Mouse (Mus musculus): ENCODE measurements around the gene Dnajc11. TPM values are rescaled to one million over a fixed set of nuclear protein-coding genes. Genes with fewer than 3 reads are reported as not detected.

Dnajc11 gene
- total and polyA plus RNA-seq, 2 experiments from 2014 or later, result 64.1 to 108 TPM

DNA sequence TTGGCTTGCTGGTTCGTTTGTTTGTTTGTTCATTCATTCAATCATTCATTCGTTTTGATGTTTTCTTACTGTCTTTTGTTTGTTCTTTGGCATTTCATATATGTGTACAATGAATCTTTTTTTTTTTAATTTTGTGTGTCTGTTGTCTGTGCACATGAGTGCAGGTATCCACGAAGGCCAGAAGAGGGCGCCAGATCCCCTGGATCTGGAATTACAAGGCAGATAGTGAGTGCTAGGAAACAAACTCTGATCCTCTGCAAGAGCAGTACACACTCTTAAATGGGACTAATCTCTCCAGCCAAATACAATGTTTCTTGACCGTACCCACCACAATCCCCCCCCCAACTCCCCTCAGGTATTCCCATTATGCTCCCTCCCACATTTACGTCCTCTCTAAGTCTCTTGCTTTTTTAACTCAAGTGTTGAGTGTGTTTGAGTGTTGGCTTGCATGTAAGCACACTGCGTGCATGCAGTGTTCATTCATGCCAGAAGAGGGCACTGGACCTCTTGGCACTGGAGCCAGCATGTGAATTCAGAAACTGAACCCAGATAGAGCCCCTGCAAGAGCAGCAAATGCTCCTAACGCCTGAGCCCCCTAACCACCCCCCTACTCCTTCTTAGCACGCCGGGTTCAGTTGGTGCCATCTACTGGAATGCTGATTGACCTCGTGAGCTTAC lies 33.6 kb upstream of the Dnajc11 start:
- Histone ChIP-seq H3K9me3 (ENCODE audit: low read length) (no peaks in the 10 kb centered on the region), H3K27ac (no peak overlapping the region), H3K9ac (replicated peaks; ENCODE audit: low read length) (no peak overlapping the region), H3K4me1 (ENCODE audit: insufficient read depth, low read length) (0 out of 2 replicates have a peak, but pooled peaks cover 10% of the 10 kb centered on the region), H3K36me3 (ENCODE audit: insufficient read depth, low read length) (no peaks in the 10 kb centered on the region), H3K27me3 (ENCODE audit: insufficient read depth, low read length) (no peaks in the 10 kb centered on the region), H3K4me2 (ENCODE audit: low read depth, low read length) (no peak overlapping the region), H3K4me3 (ENCODE audit: low read length) (no peak overlapping the region)
- ATAC-seq (no peak), DNase-seq (ENCODE audit: low spot score) (no peak)
- 68% methylated on average over 11 of the region's 11 CpGs for WGBS
- TF ChIP-seq CTCF (IDR thresholded peaks at IDR 0.05; ENCODE audit: low read depth), result peak; percentile 31; the same call in 1 of the 2 replicates

DNA sequence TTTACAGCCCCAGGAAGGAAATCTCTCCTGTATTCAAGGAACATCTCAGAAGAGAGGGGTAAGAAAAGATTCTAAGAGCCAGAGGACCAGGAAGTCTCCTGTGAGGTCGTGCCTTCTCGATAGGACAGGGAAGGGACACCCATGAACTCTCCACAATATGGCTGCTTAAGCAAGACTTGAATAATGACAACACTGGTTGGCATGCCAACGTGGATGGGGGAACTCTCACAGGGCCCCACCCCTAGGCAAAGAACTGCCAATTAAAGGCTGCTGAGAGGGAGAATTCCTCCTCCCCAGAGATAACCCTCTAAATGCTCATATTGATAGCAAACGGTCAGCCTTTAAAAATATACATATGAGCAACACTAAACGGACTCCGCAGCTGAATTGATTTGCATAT lies 32.8 kb upstream of the Dnajc11 start:
- Histone ChIP-seq H3K36me3 (ENCODE audit: insufficient read depth, low read length) (no peaks in the 10 kb centered on the region), H3K4me3 (ENCODE audit: low read length) (no peak overlapping the region), H3K9ac (replicated peaks; ENCODE audit: low read length) (no peak overlapping the region), H3K27me3 (ENCODE audit: insufficient read depth, low read length) (no peaks in the 10 kb centered on the region), H3K27ac (no peak overlapping the region), H3K4me2 (ENCODE audit: low read depth, low read length) (no peak overlapping the region), H3K9me3 (ENCODE audit: low read length) (no peaks in the 10 kb centered on the region), H3K4me1 (ENCODE audit: insufficient read depth, low read length) (0 out of 2 replicates have a peak, but pooled peaks cover 10% of the 10 kb centered on the region)
- ATAC-seq, result no peak
- no peak for TF ChIP-seq CTCF (IDR thresholded peaks at IDR 0.05; ENCODE audit: low read depth)
- 70% methylated on average over 6 of the region's 6 CpGs for WGBS
- no peak for DNase-seq (ENCODE audit: low spot score)

DNA sequence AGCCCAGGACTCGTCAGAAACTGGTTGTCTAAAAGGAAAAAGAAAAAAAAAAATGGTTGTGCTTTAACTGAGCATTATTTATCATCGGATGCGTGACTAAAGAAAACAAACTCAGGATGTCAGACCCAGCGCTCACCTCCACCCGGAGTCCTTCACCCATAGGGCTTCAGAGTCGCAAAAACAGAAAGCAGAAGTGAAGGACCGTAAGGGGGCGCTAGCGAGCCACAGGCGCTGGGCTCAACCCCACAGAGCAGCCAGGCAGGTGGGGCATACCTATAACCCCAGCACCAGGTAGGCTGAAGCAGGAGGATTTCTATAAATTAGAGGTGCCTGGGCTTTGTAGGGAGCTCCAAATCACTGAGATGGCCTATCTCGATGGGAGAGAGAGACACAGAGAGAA lies 32.1 kb upstream of the Dnajc11 start:
- Histone ChIP-seq H3K27me3 (ENCODE audit: insufficient read depth, low read length) (no peaks in the 10 kb centered on the region), H3K9ac (replicated peaks; ENCODE audit: low read length) (no peak overlapping the region), H3K27ac (no peak overlapping the region), H3K36me3 (ENCODE audit: insufficient read depth, low read length) (no peaks in the 10 kb centered on the region), H3K4me2 (ENCODE audit: low read depth, low read length) (no peak overlapping the region), H3K9me3 (ENCODE audit: low read length) (no peaks in the 10 kb centered on the region), H3K4me3 (ENCODE audit: low read length) (no peak overlapping the region), H3K4me1 (ENCODE audit: insufficient read depth, low read length) (0 out of 2 replicates have a peak, but pooled peaks cover 10% of the 10 kb centered on the region)
- ATAC-seq (no peak), DNase-seq (ENCODE audit: low spot score) (no peak)
- 70% methylated on average over 11 of the region's 11 CpGs for WGBS
- peak; percentile 14; the same call in 1 of the 2 replicates for TF ChIP-seq CTCF (IDR thresholded peaks at IDR 0.05; ENCODE audit: low read depth)

DNA sequence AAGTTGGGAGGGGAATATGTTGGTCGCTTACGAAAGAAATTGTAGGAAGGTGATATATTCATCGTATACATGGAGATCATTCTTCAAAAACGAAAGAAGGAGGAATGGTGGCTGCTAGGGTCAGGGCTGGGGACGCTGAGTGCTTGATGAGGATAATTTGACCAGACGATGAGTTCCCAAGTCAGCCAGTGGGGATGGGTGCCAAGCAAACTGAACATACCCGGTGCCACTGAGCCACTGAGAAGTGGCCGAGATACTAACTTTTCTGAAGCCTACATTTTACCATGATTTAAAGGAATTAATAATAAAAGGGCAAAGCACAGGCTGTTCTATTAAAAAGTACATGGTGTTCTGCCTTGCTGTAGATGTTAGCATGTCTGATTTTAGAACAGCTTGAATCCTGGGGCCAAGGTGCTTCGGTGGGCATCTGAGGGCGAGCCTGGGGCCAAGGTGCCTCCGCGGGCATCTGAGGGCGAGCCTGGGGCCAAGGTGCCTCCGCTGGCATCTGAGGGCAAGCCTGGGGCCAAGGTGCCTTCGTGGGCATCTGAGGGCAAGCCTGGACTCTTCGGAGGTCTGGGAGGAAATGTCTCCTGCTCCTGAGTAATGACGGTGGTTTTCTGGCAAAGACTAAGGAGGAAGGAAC lies 31.3 kb upstream of the Dnajc11 start:
- H3K27me3 ChIP-seq (ENCODE audit: insufficient read depth, low read length), result no peaks in the 10 kb centered on the region
- no peaks in the 10 kb centered on the region for H3K36me3 ChIP-seq (ENCODE audit: insufficient read depth, low read length)
- DNase-seq (ENCODE audit: low spot score), result no peak
- H3K9ac ChIP-seq (replicated peaks; ENCODE audit: low read length), result no peak overlapping the region
- no peak overlapping the region for H3K27ac ChIP-seq
- no peak for TF ChIP-seq CTCF (IDR thresholded peaks at IDR 0.05; ENCODE audit: low read depth)
- H3K4me1 ChIP-seq (ENCODE audit: insufficient read depth, low read length), result 0 out of 2 replicates have a peak, but pooled peaks cover 10% of the 10 kb centered on the region
- no peak overlapping the region for H3K4me2 ChIP-seq (ENCODE audit: low read depth, low read length)
- no peaks in the 10 kb centered on the region for H3K9me3 ChIP-seq (ENCODE audit: low read length)
- 80% methylated on average over 17 of the region's 17 CpGs for WGBS
- H3K4me3 ChIP-seq (ENCODE audit: low read length), result no peak overlapping the region
- no peak for ATAC-seq

DNA sequence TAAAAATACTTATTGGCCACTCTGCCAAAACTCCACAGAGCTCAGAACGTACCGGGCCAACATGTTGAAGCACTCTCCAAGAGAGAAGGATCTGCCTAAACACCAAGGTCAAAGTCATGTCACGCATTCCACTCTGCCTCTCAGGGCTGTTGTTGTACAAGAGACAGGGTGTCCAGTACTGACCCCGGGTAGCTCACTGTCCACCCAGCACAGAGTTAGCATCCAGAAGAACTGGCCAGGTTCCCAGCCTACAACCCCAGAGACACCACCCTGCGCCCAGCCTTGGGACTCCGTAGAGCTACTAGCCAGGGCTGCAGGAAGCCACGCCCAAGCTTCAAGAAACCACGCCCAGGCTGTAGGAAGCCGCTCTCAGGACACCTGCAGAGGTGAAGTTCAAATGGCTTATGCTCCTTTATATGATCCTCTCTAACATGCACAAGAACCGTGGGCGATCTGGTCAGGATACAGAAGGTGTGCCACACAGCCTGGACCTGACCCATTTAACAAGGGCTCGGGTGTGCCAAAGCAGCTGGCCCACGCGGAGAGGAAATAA lies 30.7 kb upstream of the Dnajc11 start:
- Histone ChIP-seq H3K4me3 (ENCODE audit: low read length) (no peak overlapping the region), H3K36me3 (ENCODE audit: insufficient read depth, low read length) (no peaks in the 10 kb centered on the region), H3K9me3 (ENCODE audit: low read length) (no peaks in the 10 kb centered on the region), H3K27ac (no peak overlapping the region), H3K4me1 (ENCODE audit: insufficient read depth, low read length) (0 out of 2 replicates have a peak, but pooled peaks cover 10% of the 10 kb centered on the region), H3K9ac (replicated peaks; ENCODE audit: low read length) (no peak overlapping the region), H3K4me2 (ENCODE audit: low read depth, low read length) (no peak overlapping the region), H3K27me3 (ENCODE audit: insufficient read depth, low read length) (no peaks in the 10 kb centered on the region)
- ATAC-seq (no peak), DNase-seq (ENCODE audit: low spot score) (no peak)
- 57% methylated on average over 14 of the region's 14 CpGs for WGBS
- no peak for TF ChIP-seq CTCF (IDR thresholded peaks at IDR 0.05; ENCODE audit: low read depth)

DNA sequence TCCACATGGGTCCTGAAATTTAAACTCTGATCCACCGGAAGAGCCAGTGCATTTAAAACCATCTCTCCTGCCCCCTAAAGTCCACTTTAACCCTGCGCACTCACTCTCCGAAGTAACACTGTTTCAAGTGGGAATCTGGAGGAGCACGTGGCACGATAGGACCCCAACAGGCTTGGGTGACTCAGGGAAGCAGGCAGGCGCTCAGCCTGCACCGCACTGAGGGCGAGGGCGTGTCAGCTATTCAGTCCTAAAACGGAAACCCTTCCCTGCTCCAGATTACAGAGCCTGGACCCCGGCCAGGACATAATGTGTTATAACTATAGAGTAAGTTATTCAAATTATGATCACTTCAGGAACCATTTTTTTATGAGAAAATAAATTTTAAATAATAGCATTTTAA lies 29.4 kb upstream of the Dnajc11 start:
- Histone ChIP-seq H3K36me3 (ENCODE audit: insufficient read depth, low read length) (no peaks in the 10 kb centered on the region), H3K4me2 (ENCODE audit: low read depth, low read length) (no peak overlapping the region), H3K4me1 (ENCODE audit: insufficient read depth, low read length) (0 out of 2 replicates have a peak, but pooled peaks cover 4% of the 10 kb centered on the region), H3K9ac (replicated peaks; ENCODE audit: low read length) (no peak overlapping the region), H3K9me3 (ENCODE audit: low read length) (no peaks in the 10 kb centered on the region), H3K4me3 (ENCODE audit: low read length) (no peak overlapping the region), H3K27me3 (ENCODE audit: insufficient read depth, low read length) (no peaks in the 10 kb centered on the region), H3K27ac (no peak overlapping the region)
- WGBS, result 59% methylated on average over 11 of the region's 11 CpGs
- TF ChIP-seq CTCF (IDR thresholded peaks at IDR 0.05; ENCODE audit: low read depth), result no peak
- ATAC-seq (no peak), DNase-seq (ENCODE audit: low spot score) (no peak)
